Mouse (Mus musculus) stomach, embryonic 14.5 days (tissue): ENCODE results near the gene 1700023F06Rik. TPM values are rescaled to one million over a fixed set of nuclear protein-coding genes. Genes with fewer than 3 reads are reported as not detected.
A peak's percentile ranks its signal among the peaks of the same experiment; 100 is the strongest.

Experiments
- ATAC-seq: fragments of 200-750 bp; cut with Nextera tagmentation; 2 replicates; pipeline ENCODE4 v1.8.0; 2017; ENCODE audit warnings: low read depth, moderate TSS enrichment; ENCODE audit not compliant: insufficient number of reproducible peaks, insufficient read depth, low FRiP score
- H3K27ac ChIP-seq: fragments of 300-500 bp; sonication (generic); 2 replicates; pipeline ENCODE4 v1.5.1; 2014; ENCODE audit warnings: mild to moderate bottlenecking, low read length, moderate library complexity, mixed read lengths
- H3K27me3 ChIP-seq: fragments of 300-500 bp; sonication (generic); 2 replicates; pipeline ENCODE4 v1.6.1; 2014; ENCODE audit warnings: low read length, control low read depth, mixed read lengths; ENCODE audit not compliant: control insufficient read depth, insufficient read depth
- H3K36me3 ChIP-seq: fragments of 300-500 bp; sonication (generic); 2 replicates; pipeline ENCODE4 v1.6.1; 2014; ENCODE audit warnings: mild to moderate bottlenecking, control low read depth, low read length, moderate library complexity, mixed read lengths; ENCODE audit not compliant: control insufficient read depth, insufficient read depth
- H3K4me1 ChIP-seq: fragments of 300-500 bp; sonication (generic); 2 replicates; pipeline ENCODE4 v1.6.1; 2014; ENCODE audit warnings: low read length, control low read depth, mixed read lengths; ENCODE audit not compliant: control insufficient read depth, insufficient read depth
- H3K4me2 ChIP-seq: fragments of 300-500 bp; sonication (generic); replicated peaks from 2 replicates; pipeline ENCODE4 v1.6.1; 2014; ENCODE audit warnings: low read depth, low read length, control low read depth
- H3K4me3 ChIP-seq: fragments of 300-500 bp; sonication (generic); 2 replicates; pipeline ENCODE4 v1.5.1; 2014; ENCODE audit warnings: low read depth, low read length, control low read depth
- H3K9ac ChIP-seq: fragments of 300-500 bp; sonication (generic); replicated peaks from 2 replicates; pipeline ENCODE4 v1.6.1; 2014; ENCODE audit warnings: low read depth, mild to moderate bottlenecking, control low read depth, low read length, moderate library complexity, mixed read lengths
- H3K9me3 ChIP-seq: fragments of 300-500 bp; sonication (generic); 2 replicates; pipeline ENCODE4 v1.6.1; 2016; ENCODE audit warnings: low read depth, low read length, control low read depth; ENCODE audit not compliant: control insufficient read depth
- WGBS: fragments of 180-500 bp; shearing (Covaris S2); extraction: QIAGEN DNeasy Blood & Tissue Kit; methylation state at CpG from one replicate; pipeline ENCODE4 v1.1.7; 2014; 5-methylcytosine and 5-hydroxymethylcytosine counted together
- polyA plus RNA-seq: library from polyadenylated mRNA; unstranded; fragments of >200 nt; fragmentation: Nextera tagmentation; extraction: Ambion mirVana; gene quantifications from 2 replicates; pipeline ENCODE4 v1.2.1, GENCODE M21; 2014

The 1700023F06Rik gene
- polyA plus RNA-seq, 1 experiment from 2014 or later, result 1.5 TPM

DNA sequence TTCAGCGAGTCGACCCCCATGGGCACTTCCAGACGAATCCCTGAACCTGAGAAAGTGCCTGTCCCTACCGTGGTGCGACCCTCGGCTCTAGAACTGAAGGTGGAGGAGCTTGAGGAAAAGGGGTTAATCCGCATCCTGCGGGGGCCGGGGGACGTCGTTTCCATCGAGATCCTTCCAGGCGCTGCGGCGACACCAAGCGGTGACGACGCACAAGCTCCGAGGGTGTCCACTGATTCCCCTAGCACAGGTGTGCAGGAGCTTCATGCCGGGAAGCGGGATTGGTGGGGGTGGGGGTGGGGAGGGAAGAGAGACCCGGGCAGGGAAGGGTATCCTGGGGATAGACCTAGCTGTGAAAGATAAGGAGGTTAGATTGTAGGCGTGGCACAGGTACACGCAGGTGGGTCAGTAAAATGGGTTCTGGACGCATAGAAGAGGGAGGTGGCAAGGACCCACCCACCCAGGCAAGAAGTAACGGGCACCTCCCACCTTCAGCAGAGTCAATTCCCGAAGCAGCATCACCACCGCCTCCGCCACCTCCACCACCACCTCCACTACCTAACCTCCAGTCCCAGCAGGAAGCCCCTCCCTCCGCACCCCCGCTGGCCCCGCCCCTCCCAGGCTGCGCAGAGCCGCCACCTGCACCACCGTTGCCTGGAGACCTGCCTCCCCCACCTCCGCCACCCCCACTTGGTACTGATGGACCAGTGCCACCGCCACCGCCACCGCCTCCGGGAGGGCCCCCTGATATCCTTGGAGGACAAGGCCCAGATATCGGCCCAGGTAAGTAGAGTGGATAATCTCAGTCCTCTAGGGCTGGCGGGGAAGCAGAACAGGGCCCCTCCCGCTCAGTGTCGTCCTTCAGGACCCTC, 15.2 kb downstream of the 1700023F06Rik start:
- Histone ChIP-seq H3K27ac (no peak overlapping the region), H3K4me3 (peak overlapping the region; percentile 22; the same call in 1 of the 2 replicates), H3K27me3 (peaks cover 34% of the 10 kb centered on the region), H3K4me2 (peak overlapping the region; percentile 43), H3K36me3 (no peaks in the 10 kb centered on the region), H3K4me1 (no peaks in the 10 kb centered on the region), H3K9ac (0 out of 2 replicates have a peak overlapping the region, but pooled peaks have one; percentile 10), H3K9me3 (no peaks in the 10 kb centered on the region)
- 9% methylated on average over 42 of the region's 44 CpGs for WGBS
- 0 out of 2 replicates have a peak, but pooled peaks have one; percentile 36 for ATAC-seq

DNA sequence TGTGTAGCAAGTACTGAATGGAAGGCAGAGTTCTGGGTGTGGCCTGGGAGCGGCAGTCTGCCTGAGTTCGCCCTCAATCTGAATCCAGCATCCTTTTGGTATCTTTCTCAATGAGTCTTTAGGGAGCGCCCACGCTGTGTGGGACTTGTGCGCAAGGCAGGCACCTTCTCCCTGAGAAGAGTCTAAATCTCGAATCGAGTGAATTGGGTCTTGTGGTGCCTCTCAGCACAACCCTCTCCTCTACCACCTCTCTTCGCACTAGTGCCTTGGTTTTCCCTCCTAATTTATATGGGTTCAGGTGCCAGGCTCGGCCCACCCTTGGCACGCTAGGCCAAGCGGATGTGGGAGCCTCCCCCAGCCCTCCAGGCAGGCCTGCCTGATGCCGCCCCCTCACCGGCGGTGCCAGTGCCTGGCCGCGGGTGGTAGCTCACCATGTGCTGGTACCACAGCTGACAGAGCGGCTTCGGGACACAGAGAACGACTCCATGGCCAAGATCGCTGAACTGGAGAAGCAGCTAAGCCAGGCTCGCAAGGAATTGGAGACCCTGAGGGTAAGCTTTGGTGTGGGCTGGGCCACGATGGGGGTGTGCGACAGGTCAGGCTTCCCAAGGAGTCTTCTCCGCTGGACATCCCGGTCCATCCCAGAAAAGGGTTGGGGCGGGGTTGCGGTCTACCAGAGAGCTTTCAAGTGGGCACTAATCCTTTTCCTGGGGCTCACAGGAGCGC, 16.0 kb downstream of the 1700023F06Rik start:
- H3K27me3 ChIP-seq, result peaks cover 34% of the 10 kb centered on the region
- no peak overlapping the region for H3K27ac ChIP-seq
- peak overlapping the region; percentile 22; the same call in 1 of the 2 replicates for H3K4me3 ChIP-seq
- H3K4me1 ChIP-seq, result no peaks in the 10 kb centered on the region
- H3K9ac ChIP-seq, result 0 out of 2 replicates have a peak overlapping the region, but pooled peaks have one; percentile 10
- ATAC-seq, result no peak
- no peaks in the 10 kb centered on the region for H3K9me3 ChIP-seq
- 20% methylated on average over 28 of the region's 28 CpGs for WGBS
- H3K36me3 ChIP-seq, result no peaks in the 10 kb centered on the region
- H3K4me2 ChIP-seq, result peak overlapping the region; percentile 43

DNA sequence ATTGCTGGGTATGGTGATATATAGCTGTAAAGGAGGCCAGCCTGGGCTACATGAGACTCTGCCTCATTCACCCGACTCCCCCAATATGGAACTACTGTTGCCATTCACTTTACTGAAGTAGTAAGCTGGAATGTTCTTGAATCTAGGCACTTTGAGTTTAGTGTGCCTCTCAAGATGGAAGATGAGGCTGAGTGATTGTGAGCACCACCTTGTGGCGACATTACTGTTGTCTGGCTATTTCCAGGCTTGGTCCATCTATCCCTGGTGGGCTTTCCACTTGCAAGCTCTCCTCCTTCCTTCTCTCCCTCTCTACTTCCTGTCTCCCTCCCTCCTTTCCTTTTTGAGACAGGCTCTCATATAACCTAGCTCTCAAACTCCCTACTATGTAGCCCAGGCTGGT, 23.5 kb downstream of the 1700023F06Rik start:
- Histone ChIP-seq H3K4me2 (no peak overlapping the region), H3K9ac (no peak overlapping the region), H3K4me1 (no peaks in the 10 kb centered on the region), H3K9me3 (no peaks in the 10 kb centered on the region), H3K4me3 (no peak overlapping the region), H3K36me3 (no peaks in the 10 kb centered on the region), H3K27me3 (no peaks in the 10 kb centered on the region), H3K27ac (no peak overlapping the region)
- WGBS, result 32% methylated on average over 2 of the region's 2 CpGs
- no peak for ATAC-seq

DNA sequence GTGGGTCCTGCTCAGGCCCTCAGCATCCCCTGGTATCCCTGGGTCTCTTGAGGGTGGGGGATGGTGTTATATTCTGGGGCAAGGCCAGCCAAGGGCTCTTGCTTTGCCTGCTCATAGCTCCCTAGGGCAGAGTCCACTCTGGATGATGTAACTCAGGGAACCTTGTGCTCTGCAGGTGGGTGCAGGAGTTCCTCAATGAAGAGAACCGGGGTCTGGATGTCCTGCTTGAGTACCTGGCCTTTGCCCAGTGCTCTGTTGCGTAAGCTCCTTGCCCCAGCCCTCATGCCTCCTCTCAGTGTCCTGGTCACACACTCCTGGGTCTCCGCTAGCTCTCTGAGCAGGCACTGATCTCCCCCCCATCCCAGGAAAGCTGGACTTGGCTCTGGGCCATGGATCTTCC, 26.4 kb downstream of the 1700023F06Rik start:
- Histone ChIP-seq H3K4me1 (no peaks in the 10 kb centered on the region), H3K4me2 (no peak overlapping the region), H3K9me3 (no peaks in the 10 kb centered on the region), H3K27ac (no peak overlapping the region), H3K36me3 (no peaks in the 10 kb centered on the region), H3K9ac (no peak overlapping the region), H3K27me3 (no peaks in the 10 kb centered on the region), H3K4me3 (no peak overlapping the region)
- no peak for ATAC-seq
- 76% methylated on average over 3 of the region's 3 CpGs for WGBS

DNA sequence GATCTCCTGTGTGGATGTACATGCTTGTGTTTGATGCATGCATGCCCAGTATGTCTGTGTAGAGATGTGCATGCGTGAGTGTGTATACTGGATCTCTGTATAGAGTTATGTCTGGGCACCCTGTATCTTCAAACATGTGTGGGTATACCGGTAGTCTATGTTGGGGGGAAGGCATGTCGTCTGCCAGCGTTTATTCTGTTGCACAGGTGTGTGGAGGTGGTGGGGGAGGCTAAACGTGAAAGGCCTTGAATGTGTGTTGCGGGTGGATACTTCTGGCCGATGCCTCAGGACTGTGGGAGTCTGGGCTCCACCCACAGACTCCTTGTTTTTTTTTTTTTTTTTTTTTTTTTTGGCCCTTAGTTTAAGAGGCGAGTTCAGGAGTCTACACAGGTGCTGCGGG, 27.0 kb downstream of the 1700023F06Rik start:
- Histone ChIP-seq H3K27ac (no peak overlapping the region), H3K36me3 (no peaks in the 10 kb centered on the region), H3K4me2 (no peak overlapping the region), H3K9ac (no peak overlapping the region), H3K9me3 (no peaks in the 10 kb centered on the region), H3K4me1 (no peaks in the 10 kb centered on the region), H3K4me3 (no peak overlapping the region), H3K27me3 (no peaks in the 10 kb centered on the region)
- WGBS, result 79% methylated on average over 9 of the region's 9 CpGs
- no peak for ATAC-seq

DNA sequence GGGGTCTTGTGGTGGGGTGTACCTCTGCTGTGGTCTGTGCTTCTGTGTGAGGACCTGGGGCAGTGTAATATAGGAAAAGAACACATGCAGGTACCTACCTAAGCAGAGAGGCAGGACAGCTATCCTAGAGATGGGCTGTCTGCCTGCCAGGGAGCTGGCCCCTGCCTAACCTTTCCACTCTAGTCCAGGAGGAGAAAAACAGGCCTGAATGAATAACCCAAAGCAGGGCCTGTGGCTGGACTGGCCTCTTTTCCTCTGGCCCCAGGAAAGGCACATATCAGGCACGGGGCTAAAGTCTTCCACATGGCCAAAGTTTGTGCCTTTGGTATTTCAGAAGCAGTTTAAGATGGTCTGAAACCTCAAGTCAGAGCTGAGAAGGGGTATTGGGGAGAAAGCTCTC, 27.9 kb downstream of the 1700023F06Rik start:
- Histone ChIP-seq H3K27ac (no peak overlapping the region), H3K4me1 (no peaks in the 10 kb centered on the region), H3K9me3 (no peaks in the 10 kb centered on the region), H3K36me3 (no peaks in the 10 kb centered on the region), H3K27me3 (no peaks in the 10 kb centered on the region), H3K4me3 (no peak overlapping the region), H3K4me2 (no peak overlapping the region), H3K9ac (no peak overlapping the region)
- 55% methylated on average over 1 of the region's 1 CpGs for WGBS
- no peak for ATAC-seq

DNA sequence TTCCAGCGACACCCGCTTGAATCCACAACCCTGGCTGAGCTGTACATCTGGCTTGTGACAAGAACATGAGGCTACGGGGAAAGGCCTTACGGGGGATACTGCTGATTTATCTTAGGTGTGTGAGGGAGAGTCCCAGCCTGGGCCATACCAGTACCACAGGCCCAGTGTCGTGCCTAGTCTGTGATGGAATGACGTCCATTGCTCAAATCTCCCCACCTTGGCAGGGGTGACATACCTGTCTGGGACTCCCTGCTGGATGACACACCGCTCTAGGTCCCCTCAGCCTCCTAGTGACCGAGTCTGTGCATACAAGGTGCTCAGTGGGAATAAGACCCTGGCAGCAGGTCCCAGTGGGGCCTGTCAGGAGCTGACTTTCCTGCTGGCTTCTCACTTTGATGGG, 29.6 kb downstream of the 1700023F06Rik start:
- no peaks in the 10 kb centered on the region for H3K36me3 ChIP-seq
- H3K4me3 ChIP-seq, result no peak overlapping the region
- no peaks in the 10 kb centered on the region for H3K4me1 ChIP-seq
- ATAC-seq, result no peak
- no peaks in the 10 kb centered on the region for H3K9me3 ChIP-seq
- WGBS, result 84% methylated on average over 8 of the region's 8 CpGs
- H3K4me2 ChIP-seq, result no peak overlapping the region
- H3K9ac ChIP-seq, result no peak overlapping the region
- H3K27me3 ChIP-seq, result no peaks in the 10 kb centered on the region
- no peak overlapping the region for H3K27ac ChIP-seq

DNA sequence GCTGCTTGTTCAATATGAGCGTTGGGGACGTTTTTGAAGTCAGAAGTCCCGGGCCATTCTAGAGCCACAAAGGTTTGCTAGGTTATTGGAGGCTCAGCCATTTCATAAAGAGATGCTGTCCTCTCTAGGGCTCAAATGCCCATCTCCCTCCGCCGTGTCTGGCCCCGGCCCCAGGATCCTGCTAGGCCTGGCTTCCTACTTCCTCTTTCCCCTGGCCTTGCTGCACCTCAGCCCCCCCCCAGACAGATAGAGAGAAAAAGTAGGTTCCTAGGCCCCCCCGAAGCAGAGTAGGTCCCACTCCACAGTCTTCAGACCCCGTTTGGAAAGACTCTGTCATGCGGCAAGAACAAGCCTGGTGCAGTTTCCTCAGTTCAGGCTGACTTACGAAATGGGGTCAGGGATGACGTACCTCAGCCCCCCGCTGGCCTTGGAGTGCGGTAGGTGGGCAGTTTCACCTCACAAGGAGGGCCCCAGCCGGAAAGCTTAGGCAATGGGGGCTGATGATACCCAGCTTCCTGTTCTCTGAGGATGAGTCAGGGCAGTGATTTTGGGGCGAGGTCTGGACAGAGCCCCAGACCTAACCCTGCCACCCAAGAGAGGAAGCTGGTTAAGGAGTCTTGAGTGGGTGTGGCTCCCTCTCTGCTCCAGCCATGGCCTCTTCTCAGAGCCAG, 30.4 kb downstream of the 1700023F06Rik start:
- no peaks in the 10 kb centered on the region for H3K36me3 ChIP-seq
- H3K4me1 ChIP-seq, result no peaks in the 10 kb centered on the region
- H3K27me3 ChIP-seq, result 0 out of 2 replicates have a peak, but pooled peaks cover 3% of the 10 kb centered on the region
- WGBS, result 80% methylated on average over 15 of the region's 15 CpGs
- H3K4me3 ChIP-seq, result no peak overlapping the region
- H3K9ac ChIP-seq, result no peak overlapping the region
- H3K9me3 ChIP-seq, result no peaks in the 10 kb centered on the region
- no peak overlapping the region for H3K27ac ChIP-seq
- ATAC-seq, result no peak
- no peak overlapping the region for H3K4me2 ChIP-seq
